Mouse (Mus musculus) bone marrow, adult 2 months (tissue): ENCODE data around the gene Cep72.

Experiments
- CTCF ChIP-seq: fragments of 200-500 bp; IDR thresholded peaks from 2 replicates; pipeline ENCODE4 v1.5.1; 2011; ENCODE audit warnings: low read length, control low read depth; ENCODE audit not compliant: control insufficient read depth, insufficient read depth
- POLR2A ChIP-seq: fragments of 200-500 bp; IDR thresholded peaks from 2 replicates; pipeline ENCODE4 v1.6.1; 2011; ENCODE audit warnings: low read depth, mild to moderate bottlenecking, control low read depth, low read length, borderline replicate concordance; ENCODE audit not compliant: control insufficient read depth

DNA sequence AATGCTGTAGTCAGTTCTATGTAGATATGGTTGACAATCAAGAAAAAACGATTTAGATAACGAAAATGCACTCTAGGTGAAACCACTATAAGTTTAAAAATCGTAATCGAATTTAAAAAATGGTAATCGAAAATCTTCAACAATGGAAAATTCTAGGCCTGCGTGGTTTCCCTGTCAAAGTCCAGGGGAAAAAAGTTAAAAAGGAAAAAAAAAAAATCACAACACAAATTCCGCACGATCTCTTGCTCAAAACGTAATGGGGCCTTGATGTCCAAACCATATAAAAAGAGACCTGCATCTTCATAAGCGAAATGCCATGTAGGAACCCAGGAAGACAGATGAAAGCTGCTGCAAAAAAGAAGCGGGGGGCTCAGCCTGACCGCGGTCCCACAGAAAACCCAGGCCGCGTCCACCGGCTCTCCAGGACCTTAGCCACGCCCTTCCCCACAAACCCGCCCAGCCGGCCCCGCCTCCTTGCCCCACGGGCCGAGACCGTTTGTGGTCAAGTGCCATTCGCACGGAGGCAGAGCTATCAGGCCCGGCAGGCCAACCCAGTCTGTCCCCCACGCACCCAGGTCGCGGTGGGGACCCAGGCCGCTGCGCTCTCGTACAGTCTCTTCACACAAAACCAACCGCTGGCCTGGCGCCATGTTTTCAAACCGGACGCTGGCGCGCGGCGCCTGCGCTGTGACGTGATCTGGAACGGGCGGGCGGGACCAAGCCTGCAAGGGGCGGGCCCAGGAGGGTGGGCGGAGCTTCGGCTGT, at the start of gene Cep72:
- TF ChIP-seq CTCF: no peak
- TF ChIP-seq POLR2A: peak; percentile 66; the same call in 1 of the 2 replicates
